Mouse (Mus musculus) kidney, adult 18-20 months (tissue): ENCODE data around the gene Trim41.

Source experiments
- DNase-seq: peaks from one replicate; pipeline ENCODE4 v3.0.0; 2021

The Trim41 gene

DNA sequence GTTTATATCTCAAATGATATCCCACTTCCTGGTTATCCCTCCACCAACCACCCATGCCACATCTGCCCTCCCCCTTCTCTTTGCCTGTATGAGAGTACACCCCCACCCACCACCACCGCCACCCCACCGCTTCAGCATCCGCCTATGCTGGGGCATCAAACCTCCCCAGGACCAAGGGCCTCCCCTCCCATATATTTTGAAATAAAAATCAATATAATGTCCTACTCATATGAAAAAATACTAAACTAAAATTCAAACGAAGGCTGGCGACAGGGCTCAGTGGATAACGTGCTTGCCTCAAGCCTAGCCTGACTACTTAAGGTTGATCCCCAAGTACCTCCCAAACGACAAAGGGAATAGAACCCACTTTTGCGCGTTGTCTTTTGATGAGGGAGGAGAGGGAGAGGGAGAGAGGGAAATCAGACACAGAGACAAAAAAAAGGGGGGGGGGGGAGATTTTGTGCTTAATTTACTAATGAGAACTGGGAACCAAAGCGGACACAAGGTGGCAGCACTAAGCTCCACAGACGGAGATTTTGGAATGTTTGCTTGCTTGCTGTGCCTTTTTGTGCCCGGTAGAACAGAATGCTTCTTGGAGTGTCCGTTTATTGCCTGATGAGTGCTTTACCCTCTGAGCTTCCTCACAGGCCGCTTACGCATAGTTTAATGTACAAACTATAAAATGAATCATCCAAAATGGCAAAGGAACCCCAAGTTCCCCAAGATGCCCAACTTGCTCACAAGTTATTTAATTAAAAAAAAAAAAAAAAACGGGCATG lies 28.7 kb downstream of the Trim41 start:
- peak; percentile 85 for DNase-seq

- no peak for DNase-seq
Observed at GRCm38 (mm10) chr11:48787455-48788211, 29.5 kb downstream of the Trim41 start.

DNA sequence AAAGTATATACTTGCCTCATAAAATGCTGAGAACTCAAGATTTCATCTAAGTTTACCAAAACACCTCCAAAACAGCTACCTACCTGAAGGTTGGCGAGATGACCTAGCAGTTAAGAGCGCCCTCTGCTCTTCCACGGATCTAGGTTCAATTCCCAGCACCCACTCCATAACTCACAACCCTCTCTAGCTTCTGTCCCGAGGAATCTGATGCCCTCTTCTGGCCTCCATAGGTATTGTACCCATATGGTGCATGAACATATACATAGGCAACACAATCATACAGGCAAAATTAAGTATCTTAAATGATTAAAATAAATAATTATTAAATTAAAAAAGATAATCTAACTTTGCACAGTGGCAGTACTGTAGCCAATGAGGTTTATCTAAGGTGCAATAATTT lies 34.9 kb downstream of the Trim41 start:
- no peak for DNase-seq

- DNase-seq: no peak
Observed at GRCm38 (mm10) chr11:48779450-48779849, 37.7 kb downstream of the Trim41 start.

DNA sequence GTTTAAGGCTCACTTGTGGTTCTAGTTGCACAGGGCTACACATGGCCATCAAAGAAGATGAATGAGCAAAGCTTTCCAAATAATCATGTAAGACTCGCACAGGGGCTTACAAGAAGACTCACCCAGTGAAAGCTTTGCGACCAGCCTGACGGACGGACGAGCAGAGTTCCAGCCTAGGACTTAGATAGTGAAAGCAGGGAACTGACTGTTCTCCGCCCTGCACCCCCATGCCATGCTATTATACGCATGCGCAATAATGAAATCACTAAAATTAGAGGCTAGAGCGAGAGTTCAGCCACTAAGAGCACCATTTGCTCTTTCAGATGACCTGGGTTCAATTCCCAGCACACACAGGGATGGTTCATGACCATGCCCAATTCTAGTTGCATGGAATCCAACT lies 39.9 kb downstream of the Trim41 start:
- DNase-seq: no peak

- DNase-seq: no peak
Observed at GRCm38 (mm10) chr11:48776664-48777063, 40.5 kb downstream of the Trim41 start.

DNA sequence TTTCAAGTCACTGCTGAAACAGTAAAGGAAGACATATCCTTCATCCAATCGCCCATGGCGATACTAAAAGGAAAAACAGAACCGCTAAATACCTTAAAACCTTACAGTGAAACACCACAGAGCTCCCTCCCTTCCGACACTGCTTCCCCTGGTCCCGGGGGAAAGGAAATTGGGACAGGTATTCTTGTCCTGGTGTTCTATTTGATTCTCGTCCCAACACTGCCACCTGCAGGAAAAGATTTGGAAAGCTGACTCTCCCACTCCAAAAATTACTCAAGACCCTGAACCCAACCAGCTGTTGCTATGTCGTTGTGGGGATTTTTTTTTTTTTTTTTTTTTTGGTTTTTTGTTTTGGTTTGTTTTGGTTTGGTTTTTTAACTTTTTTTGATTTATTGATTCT lies 41.7 kb downstream of the Trim41 start:
- peak; percentile 56 for DNase-seq

DNA sequence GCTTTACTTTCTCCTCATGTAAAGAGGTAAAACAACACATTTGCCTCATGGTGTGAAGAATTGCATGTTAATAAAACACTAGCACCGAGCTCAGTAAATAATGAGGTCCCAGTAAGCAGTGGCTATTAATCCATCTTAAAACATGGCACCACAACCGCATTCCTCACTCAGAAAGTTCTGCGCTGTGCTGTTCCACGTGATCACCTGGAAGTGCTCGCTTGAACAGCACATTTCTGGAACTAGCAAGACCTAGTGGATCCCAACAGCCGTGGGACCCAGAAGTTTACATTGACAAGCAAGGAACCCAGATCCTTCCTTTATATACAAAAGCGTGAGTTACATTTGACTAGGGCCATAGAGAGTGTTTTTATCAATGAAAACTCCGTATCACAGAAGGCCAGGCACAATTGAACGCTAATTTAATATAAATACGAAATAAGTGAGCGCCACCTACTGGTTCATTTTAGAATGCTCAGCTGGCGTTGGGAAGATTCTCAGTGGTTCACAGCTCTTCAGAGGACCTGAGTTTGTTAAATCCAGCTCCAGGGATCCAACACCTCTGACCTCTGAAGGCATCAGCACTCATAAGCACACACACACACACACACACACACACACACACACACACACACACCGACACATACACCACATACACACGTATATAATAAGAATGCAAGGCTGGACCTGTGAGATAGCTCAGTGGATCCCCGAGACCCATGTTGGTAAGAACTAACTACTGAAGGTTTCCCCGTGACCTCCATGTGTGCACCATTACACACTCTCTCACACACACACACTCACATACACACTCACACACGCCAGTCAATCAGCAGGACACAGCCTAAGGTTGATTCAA lies 42.5 kb downstream of the Trim41 start:
- peak; percentile 63 for DNase-seq

GRCm38 (mm10) chr11:48771691-48772090 lies 45.5 kb downstream of the Trim41 start:
- DNase-seq: peak; percentile 34

- DNase-seq: no peak
Observed at GRCm38 (mm10) chr11:48767195-48767876, 49.8 kb downstream of the Trim41 start.

DNA sequence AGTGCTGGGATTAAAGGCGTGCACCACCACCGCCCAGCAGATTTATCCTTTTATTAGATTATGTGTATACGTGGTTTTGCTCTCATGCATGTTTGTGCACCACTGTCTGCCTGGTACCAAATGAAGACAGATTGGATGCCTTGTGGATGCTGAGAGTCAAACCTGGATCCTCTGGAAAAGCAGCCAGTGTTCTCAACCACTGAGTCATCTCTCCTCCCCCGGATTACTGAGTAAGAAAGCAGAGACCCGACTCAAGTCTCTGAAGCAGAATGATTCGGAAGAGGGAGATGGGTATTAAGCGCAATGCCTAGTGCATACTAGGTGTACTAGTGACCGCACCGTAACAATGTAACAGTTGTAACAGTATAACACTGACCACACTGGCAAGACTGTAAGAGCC lies 53.0 kb downstream of the Trim41 start:
- no peak for DNase-seq

- DNase-seq: no peak
Observed at GRCm38 (mm10) chr11:48759021-48759420, 58.1 kb downstream of the Trim41 start.
